Mouse (Mus musculus): ENCODE results near the gene Vash2. TPM values are rescaled to one million over a fixed set of nuclear protein-coding genes. Genes with fewer than 3 reads are reported as not detected.
"Not testable (repeated sequence)": the region's sequence is repeated elsewhere in the genome, so short reads cannot be mapped to it uniquely, and the experiment has no call there.

The Vash2 gene
- total RNA-seq, 4 experiments from 2014 or later, result 0.08 to 1.0 (median 0.27) TPM

DNA sequence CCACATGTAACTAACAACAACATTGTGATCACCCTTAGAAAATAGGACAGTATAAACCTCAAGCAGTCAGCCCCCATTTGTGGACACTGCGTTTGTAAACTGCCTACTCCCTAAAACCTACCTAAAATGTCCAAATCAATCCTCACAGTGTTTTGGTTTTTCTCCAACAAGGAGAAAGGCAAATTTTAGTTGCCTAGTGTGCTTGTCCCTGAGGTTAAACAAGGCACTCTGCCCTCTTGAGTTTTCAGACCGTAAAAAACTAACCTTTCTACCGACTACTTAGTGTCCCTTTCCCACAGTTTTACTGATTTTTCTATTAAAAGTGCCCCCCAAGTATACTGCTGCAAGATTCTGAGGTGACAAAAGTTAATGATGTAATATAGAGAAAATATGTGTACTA lies 51.8 kb downstream of the Vash2 start:
- DNase-seq (ENCODE audit: low spot score), result no peak

DNA sequence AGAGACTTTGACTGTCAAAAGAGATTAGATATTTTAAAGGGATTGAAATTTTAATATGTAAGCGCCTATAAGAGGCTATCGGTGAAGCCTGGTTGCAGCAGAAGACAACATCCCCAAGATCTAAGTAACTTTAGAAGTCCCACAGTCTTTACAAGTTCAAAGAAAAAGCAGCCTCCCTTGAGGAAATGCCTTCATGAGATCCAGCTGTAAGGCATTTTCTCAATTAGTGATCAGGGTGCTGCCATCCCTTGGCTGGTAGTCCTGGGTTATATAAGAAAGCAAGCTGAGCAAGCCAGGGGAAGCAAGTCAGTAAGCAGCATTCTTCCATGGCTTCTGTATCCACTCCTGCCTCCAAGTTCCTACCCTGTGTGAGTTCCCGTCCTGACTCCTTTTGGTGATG lies 54.3 kb downstream of the Vash2 start, which contains the start of gene Angel2:
Angel2 (plus strand) TSS at position 301 of the 400 bp plus-strand sequence.
- not testable (repeated sequence) for DNase-seq (ENCODE audit: low spot score)

DNA sequence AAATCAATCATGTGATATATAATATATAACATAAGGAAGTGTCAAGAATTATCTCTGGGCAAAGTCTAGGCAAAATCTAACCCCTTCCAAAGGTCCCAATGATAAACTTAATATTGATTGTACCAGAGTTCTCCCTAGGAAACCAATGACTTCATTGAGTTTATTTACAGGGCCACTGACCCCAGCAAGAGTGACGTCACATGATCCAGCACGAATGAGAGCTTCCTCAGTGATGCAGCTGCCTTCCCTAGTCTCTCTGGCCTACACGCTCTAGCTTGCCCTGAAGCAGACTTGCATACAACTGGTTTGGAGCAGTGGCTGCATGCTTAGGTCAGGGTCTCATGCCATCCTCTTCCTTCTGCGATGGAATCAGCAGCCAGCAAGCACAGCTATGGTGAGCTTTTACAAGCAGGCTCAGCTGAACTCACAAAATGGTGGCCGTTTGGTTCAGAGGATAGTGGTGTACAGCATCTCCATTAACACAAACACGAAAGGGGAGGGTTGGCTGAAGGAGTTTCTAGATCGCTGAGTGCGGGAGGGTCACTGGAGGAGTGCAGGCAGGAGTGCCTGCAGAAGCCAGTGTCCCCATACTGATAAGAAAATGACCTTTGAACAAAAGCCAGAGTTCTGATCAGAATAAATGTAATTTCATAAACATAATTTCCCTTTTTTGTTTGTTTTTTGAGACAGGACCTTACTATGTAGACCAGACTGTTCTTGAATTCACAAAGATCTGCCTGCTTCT lies 59.2 kb downstream of the Vash2 start:
- no peak for DNase-seq (ENCODE audit: low spot score)

DNA sequence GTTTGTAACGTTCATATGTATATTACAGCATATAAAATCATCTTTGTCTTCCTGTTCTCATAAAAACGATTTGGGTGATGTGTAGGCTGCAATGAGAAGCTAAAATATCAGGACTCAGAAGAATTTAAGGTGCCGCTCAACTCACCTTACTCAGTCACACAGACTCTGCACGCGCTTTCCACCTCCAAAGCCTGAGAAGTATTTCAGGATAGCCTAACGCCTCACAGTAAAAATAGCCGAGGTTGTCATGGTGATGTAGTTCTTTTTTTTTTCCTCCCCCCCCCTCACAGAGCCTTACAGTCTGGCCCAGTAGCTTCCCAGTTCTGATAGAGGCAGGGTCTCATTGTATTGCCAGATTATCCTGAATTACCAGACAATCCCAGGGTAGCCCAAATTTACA lies 60.2 kb downstream of the Vash2 start:
- no peak for DNase-seq (ENCODE audit: low spot score)

DNA sequence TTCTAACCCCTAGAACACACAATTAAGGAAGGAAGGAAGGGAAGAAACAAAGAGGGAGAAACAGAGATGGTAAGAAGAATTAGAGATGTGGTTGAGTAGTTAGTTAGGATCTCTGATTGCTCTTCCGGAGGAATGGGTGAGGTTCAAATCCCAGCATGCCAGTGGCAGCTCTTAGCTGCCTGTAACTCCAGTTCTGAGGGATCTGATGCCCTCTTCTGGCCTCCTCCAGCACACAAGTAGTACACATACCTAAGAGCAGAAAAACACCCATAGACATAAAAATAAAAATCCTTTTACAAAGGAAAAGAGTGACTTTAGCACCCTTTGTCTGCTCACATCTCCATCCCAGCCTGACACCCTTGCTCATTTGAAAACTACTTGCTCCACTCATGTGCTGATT lies 66.5 kb downstream of the Vash2 start:
- no peak for DNase-seq (ENCODE audit: low spot score)

DNA sequence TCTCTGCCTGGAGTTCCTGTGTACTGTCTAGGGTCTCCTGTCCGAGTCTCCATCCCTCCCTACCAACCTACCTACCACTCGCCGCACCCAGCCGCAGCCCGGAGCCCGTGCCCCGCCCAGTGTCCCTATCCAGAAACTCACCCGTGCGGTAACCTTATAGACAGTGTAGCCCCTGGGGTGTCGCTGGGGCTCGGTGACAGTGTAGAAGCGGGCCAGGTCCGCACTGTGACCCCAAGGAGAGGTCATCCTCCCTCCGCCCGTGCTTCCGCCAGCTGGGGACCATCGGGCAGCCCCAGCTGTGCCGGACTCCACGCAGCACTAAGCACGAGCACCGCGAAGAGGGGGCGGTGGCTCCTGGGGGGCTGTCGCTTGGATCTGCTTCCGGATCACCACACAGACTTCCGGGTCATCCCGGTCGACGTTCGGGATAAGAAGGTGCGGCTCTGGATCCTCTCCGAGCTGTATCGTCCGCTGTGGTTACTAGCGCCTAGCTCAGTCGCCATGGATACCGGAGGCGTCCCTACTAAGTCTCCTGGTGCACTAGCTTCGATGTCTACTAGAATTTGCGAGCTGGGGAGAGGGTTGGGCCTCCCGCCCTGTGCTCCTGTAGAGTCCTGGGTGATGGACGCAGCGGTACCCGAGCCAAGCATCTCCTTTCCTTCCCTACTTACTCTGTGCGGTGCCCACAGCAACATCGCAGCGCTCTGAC lies 67.5 kb downstream of the Vash2 start, which contains the start of gene Rps6kc1:
Rps6kc1 (minus strand) TSS at position 356 of the 709 bp plus-strand sequence.
- DNase-seq (ENCODE audit: low spot score), result peak; percentile 72

DNA sequence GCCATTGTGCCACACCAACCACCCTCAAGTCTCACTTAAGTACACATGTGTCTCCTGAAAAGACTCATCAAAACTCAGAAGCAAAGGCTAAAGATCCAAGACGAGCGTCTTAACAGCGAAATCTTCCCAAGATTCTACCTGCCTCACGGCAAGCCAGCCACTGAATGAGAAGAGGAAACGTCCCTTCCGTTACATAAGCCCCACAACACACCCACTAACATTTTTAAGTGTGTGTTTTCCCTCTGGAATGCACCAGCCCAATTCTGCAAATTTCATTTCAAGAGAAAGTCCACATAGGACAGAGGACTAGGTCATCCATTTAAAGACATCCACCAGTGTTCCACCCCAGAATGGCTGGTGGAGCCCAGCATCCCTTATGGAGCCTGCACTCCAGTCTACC lies 68.3 kb downstream of the Vash2 start:
- no peak for DNase-seq (ENCODE audit: low spot score)

DNA sequence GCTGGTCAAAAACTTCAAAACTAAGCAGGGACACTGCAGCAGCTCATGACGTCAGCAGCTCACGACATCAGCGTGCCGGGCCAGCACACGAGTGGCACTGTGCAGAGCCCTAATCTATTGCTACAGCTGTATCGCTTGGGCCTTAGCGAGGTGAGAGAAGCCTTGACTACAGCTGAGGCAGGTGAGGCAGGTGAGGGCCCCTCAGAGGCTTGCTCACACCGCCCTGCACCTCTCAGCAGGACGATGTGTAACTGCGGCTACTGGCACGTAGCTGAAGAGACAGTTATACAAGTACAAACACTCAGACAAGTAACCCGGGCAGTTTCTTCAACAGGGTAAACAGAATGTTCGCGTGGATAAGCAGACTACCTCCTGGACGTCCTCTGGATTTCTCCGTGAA lies 74.4 kb downstream of the Vash2 start:
- DNase-seq (ENCODE audit: low spot score), result no peak

DNA sequence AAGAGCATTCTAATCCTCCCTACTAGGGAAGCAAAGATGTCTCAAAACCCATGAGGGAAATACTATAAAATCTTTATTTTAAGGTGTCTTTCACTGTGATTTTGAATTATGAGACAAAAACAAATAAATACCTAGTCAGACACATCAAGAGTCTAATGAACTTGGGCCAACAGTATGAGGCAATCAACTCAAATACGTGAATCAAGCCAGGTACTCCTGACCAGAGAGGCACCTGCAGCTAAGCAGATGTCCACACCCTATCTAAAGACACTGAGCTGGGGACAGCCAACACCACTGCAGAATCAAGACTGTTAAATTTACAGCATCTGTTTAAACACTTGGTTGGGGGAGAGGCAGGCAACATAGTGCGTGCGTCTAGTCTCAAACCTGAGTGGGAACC lies 75.0 kb downstream of the Vash2 start:
- no peak for DNase-seq (ENCODE audit: low spot score)

DNA sequence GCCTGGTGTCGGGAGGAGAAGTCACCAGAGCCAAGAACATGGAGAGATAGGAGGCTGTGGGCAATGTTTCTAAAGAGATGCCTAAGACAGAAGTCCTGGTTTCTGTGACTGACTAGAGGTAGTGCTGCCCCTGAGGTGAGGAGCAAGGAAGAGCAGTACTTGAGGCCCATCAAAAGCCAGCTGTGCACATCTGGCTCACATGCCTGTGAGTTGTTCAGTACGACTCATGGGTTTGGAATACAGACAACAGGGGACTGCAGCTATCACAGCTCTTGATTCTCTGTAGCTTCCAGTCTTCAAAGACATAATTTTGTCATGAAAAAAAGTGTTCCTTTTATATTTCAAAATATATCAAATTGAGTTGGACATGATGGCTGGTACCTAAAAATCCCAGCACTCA lies 78.0 kb downstream of the Vash2 start:
- DNase-seq (ENCODE audit: low spot score), result no peak

DNA sequence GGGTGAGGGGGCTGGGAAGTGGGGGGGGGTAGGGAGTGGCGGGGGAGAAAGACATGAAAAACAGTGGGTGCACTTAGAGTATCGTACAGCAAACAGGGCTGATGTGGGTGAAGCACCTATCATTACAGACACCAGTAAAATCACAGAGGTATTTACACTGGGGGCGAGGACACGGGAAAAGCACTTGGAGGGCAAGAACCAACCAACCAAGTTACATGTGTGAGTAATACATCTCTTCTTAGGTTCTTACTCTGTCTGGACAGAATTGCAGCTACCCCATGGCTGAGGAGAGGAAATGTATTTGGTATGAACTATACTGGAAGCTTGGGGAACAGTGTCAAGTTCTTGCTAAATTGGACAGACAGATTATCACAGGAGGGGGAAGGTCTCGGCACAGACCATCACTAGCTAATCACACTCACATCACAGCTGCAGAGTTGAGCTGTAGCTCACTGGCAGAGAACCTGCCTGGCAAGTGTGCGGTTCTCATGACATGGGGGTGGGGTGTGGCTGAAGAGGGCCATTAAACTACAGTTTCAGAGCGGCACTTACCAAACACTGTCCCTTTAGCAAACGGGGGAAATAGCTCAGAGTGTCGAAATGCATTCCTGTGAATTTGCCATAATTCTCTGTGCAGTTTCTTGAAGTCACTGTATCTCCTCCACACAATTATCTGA lies 80.1 kb downstream of the Vash2 start:
- no peak for DNase-seq (ENCODE audit: low spot score)

DNA sequence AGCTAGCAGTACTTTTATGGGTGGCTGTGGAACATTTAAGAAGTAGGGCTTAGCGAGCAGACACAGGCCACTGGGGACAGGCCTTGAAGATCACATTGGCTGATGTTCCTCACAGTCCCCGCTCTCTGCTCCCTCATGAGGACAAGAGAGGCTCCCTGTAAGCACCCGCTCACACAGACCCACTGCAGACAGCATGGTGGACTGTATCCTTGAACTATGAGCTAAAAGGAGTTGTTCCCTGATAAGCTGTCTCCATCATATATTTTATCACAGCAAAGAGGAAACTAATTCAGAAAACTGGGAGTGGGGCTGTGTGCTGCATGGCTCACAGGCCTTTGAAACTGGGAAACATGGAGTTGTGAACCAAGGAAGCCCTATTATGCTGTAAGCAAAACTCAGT lies 80.9 kb downstream of the Vash2 start:
- no peak for DNase-seq (ENCODE audit: low spot score)

Other genes starting within 250 kb of the Vash2 start
- gene Rps6kc1, start 67.5 kb downstream of the Vash2 start, total RNA-seq (2022), result 10 to 100 TPM; 14.2 to 18.5 (median 17.0) TPM
- gene Angel2, start 54.2 kb downstream of the Vash2 start, total RNA-seq (2022), result 10 to 100 TPM; 24.0 to 30.2 (median 26.4) TPM
- gene Flvcr1, start 46.9 kb upstream of the Vash2 start, total RNA-seq (2022), result 1 to 10 TPM; 3.5 to 6.5 (median 4.0) TPM
- gene Spata45, start 57.3 kb upstream of the Vash2 start, total RNA-seq (2022), result not detected
- 10 to 100 TPM in 3 of 4 experiments, 1 to 10 TPM in 1; 9.6 to 17.8 (median 12.1) TPM for gene Tatdn3, start 83.6 kb upstream of the Vash2 start, total RNA-seq (2022)
- gene Nsl1, start 83.7 kb upstream of the Vash2 start, total RNA-seq (2022), result under 1 TPM; 0.19 to 0.79 (median 0.34) TPM
- gene Batf3, start 118.6 kb upstream of the Vash2 start, total RNA-seq (2022), result under 1 TPM in 3 of 4 experiments, not detected in 1; 0.49 to 0.75 (median 0.69) TPM
- gene Fam71a, start 185.5 kb upstream of the Vash2 start, total RNA-seq (2022), result not detected
- 10 to 100 TPM in 1 of 4 experiments, 1 to 10 TPM in 3; 3.0 to 10.3 (median 4.2) TPM for gene Atf3, start 238.7 kb upstream of the Vash2 start, total RNA-seq (2022)